Mouse (Mus musculus) heart, postnatal 0 days (tissue): ENCODE measurements around the gene Klra7. TPM values are rescaled to one million over a fixed set of nuclear protein-coding genes. Genes with fewer than 3 reads are reported as not detected.

Source experiments
- polyA plus RNA-seq: library from polyadenylated mRNA; unstranded; fragments of >200 nt; fragmentation: Nextera tagmentation; extraction: Ambion mirVana; gene quantifications from 2 replicates; pipeline ENCODE4 v1.2.1, GENCODE M21; 2015
- total RNA-seq: library from RNA; depleted of rRNA; stranded (reverse); fragments of >200 nt; gene quantifications from 2 replicates; pipeline ENCODE4 v1.2.3, GENCODE M21; 2014; ENCODE audit warnings: low replicate concordance; rRNA removed

Gene Klra7
- total and polyA plus RNA-seq, 2 experiments from 2014 or later: not detected

Other genes starting within 250 kb of the Klra7 start
- gene Klra6, start 206.4 kb downstream of the Klra7 start, total RNA-seq: not detected in 2 replicates
- gene Klra6, start 206.4 kb downstream of the Klra7 start, polyA plus RNA-seq: not detected in 2 replicates
- not detected in 2 replicates for gene Klra4, start 166.1 kb downstream of the Klra7 start, total RNA-seq
- gene Klra4, start 166.1 kb downstream of the Klra7 start, polyA plus RNA-seq: not detected in 2 replicates
- not detected in 2 replicates for gene Klra8, start 103.4 kb downstream of the Klra7 start, total RNA-seq
- not detected in 2 replicates for gene Klra8, start 103.4 kb downstream of the Klra7 start, polyA plus RNA-seq
- gene Klra9, start 40.2 kb downstream of the Klra7 start, total RNA-seq: not detected in 2 replicates
- gene Klra9, start 40.2 kb downstream of the Klra7 start, polyA plus RNA-seq: not detected in 2 replicates
- gene Klra10, start 48.6 kb upstream of the Klra7 start, total RNA-seq: not detected in 2 replicates
- gene Klra10, start 48.6 kb upstream of the Klra7 start, polyA plus RNA-seq: not detected in 2 replicates
- not detected in 2 replicates for gene Klra3, start 104.3 kb upstream of the Klra7 start, total RNA-seq
- gene Klra3, start 104.3 kb upstream of the Klra7 start, polyA plus RNA-seq: not detected in 2 replicates
- not detected in 2 replicates for gene Klra1, start 153.6 kb upstream of the Klra7 start, total RNA-seq
- not detected in 2 replicates for gene Klra1, start 153.6 kb upstream of the Klra7 start, polyA plus RNA-seq